Mouse (Mus musculus) neural tube, embryonic 11.5 days (tissue): Measurements from ENCODE around the gene Gm10306. TPM values are rescaled to one million over a fixed set of nuclear protein-coding genes. Genes with fewer than 3 reads are reported as not detected.

Experiments
- ATAC-seq: fragments of 200-750 bp; cut with Nextera tagmentation; 2 replicates; pipeline ENCODE4 v1.8.0; 2017; ENCODE audit warnings: moderate number of reproducible peaks, mild to moderate bottlenecking, moderate TSS enrichment, moderate library complexity; ENCODE audit not compliant: insufficient read depth, low FRiP score, low TSS enrichment
- DNase-seq: peaks from one replicate; pipeline ENCODE4 v3.0.0-alpha.2; 2015; ENCODE audit warnings: low spot score
- H3K27ac ChIP-seq: fragments of 300-500 bp; sonication (generic); 2 replicates; pipeline ENCODE4 v1.5.1; 2014; ENCODE audit warnings: low read depth, mild to moderate bottlenecking, low read length
- H3K27me3 ChIP-seq: fragments of 300-500 bp; sonication (generic); 2 replicates; pipeline ENCODE4 v1.6.1; 2014; ENCODE audit warnings: mild to moderate bottlenecking, low read length, mixed read lengths; ENCODE audit not compliant: control insufficient read depth, insufficient read depth
- H3K36me3 ChIP-seq: fragments of 300-500 bp; sonication (generic); 2 replicates; pipeline ENCODE4 v1.6.1; 2014; ENCODE audit warnings: mild to moderate bottlenecking, low read length, moderate library complexity, mixed read lengths; ENCODE audit not compliant: control insufficient read depth, insufficient read depth
- H3K4me1 ChIP-seq: fragments of 300-500 bp; sonication (generic); 2 replicates; pipeline ENCODE4 v1.6.1; 2014; ENCODE audit warnings: low read length, mixed read lengths; ENCODE audit not compliant: control insufficient read depth, insufficient read depth
- H3K4me2 ChIP-seq: fragments of 300-500 bp; sonication (generic); 2 replicates; pipeline ENCODE4 v1.6.1; 2014; ENCODE audit warnings: low read depth, mild to moderate bottlenecking, moderate library complexity
- H3K4me3 ChIP-seq: fragments of 300-500 bp; sonication (generic); 2 replicates; pipeline ENCODE4 v1.5.1; 2014; ENCODE audit warnings: low read depth, low read length
- H3K9ac ChIP-seq: fragments of 300-500 bp; sonication (generic); 2 replicates; pipeline ENCODE4 v1.6.1; 2014; ENCODE audit warnings: mild to moderate bottlenecking, low read length
- H3K9me3 ChIP-seq: fragments of 300-500 bp; sonication (generic); 2 replicates; pipeline ENCODE4 v1.6.1; 2016; ENCODE audit warnings: low read length; ENCODE audit not compliant: control insufficient read depth
- WGBS: fragments of 180-500 bp; shearing (Covaris S2); extraction: QIAGEN DNeasy Blood & Tissue Kit; methylation state at CpG from one replicate; pipeline ENCODE4 v1.1.7; 2014; 5-methylcytosine and 5-hydroxymethylcytosine counted together
- polyA plus RNA-seq: library from polyadenylated mRNA; unstranded; fragments of >200 nt; fragmentation: Nextera tagmentation; extraction: Ambion mirVana; gene quantifications from 2 replicates; pipeline ENCODE4 v1.2.1, GENCODE M21; 2014

Gm10306 gene
- polyA plus RNA-seq, 1 experiment from 2014 or later = not detected

DNA sequence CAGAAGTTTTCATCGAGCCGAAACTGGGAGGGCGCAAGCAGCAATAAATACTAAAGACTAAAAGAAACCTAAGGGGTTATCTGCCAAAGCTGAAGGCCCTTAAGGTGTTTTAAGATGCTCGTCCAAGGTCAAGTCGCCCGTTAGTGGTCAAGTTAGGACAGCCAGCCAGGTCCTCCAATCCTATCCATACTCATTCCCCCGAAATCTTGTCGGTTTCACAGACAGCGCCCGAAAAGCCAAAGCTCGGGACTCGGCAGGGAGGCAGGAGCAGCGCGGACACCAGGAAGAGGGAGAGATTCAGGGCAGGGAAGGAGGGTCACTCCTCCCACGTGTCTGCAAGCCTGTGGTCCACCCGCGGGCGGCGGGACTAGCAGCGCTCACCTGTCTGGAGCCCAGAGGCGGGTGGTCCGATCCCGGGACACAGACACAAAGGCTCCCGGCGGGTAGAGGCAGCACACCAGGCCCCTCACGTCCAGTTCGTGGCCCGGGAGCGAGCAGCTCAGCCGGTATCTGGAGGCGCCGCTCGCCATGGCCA is 46.2 kb downstream of the Gm10306 start:
- H3K4me1 ChIP-seq = 0 out of 2 replicates have a peak, but pooled peaks cover 3% of the 10 kb centered on the region
- H3K27me3 ChIP-seq = no peaks in the 10 kb centered on the region
- no peaks in the 10 kb centered on the region for H3K9me3 ChIP-seq
- WGBS = under 1% methylated on average over 33 of the region's 33 CpGs
- H3K4me3 ChIP-seq = peak overlapping the region; percentile 93
- H3K9ac ChIP-seq = peak overlapping the region; percentile 95
- H3K27ac ChIP-seq = peak overlapping the region; percentile 87
- ATAC-seq (no peak; the same call in 1 of the 2 replicates), DNase-seq (no peak)
- peak overlapping the region; percentile 38 for H3K4me2 ChIP-seq
- H3K36me3 ChIP-seq = no peaks in the 10 kb centered on the region

DNA sequence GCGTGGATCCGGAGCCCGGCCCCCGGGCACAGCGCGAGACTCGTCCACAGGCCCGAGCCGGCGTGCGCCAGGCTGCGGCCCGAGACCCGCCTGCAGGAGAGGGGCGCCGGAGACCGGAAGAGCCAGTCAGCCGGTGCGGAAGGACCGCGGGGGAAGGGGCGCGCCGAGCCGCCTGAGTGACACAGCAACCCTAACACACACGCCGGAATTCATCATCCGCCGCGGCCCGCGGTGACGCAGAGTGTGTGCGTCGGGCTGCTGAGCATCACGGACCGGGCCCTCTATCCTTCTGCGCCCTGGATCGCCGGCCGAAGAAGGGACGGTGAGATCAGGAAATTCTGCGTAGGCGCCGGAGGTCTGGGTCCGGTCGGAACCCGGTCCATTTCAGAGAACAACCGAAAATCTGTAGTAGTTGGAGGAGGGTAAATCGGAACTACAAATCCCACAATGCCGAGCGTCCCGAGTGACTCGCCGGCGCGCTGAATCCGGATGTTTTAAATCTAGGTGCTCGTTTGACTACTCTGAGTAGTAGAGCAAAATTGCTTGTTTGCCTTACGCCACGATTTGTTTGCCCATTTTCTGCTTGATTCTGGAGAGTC is 46.8 kb downstream of the Gm10306 start, which contains the start of gene Plaa:
Plaa (minus strand) TSS at position 214 of the 599 bp plus-strand sequence.
- Histone ChIP-seq H3K27ac (peak within 1 kb of the TSS; percentile 87), H3K27me3 (no peaks in the 10 kb centered on the region), H3K4me3 (peak within 1 kb of the TSS; percentile 93), H3K36me3 (no peaks in the 10 kb centered on the region), H3K4me2 (peak within 1 kb of the TSS; percentile 74), H3K4me1 (0 out of 2 replicates have a peak, but pooled peaks cover 3% of the 10 kb centered on the region), H3K9me3 (no peaks in the 10 kb centered on the region), H3K9ac (peak within 1 kb of the TSS; percentile 95)
- peak; percentile 95 for DNase-seq
- ATAC-seq = peak; percentile 98
- 0% methylated on average over 60 of the region's 61 CpGs for WGBS

DNA sequence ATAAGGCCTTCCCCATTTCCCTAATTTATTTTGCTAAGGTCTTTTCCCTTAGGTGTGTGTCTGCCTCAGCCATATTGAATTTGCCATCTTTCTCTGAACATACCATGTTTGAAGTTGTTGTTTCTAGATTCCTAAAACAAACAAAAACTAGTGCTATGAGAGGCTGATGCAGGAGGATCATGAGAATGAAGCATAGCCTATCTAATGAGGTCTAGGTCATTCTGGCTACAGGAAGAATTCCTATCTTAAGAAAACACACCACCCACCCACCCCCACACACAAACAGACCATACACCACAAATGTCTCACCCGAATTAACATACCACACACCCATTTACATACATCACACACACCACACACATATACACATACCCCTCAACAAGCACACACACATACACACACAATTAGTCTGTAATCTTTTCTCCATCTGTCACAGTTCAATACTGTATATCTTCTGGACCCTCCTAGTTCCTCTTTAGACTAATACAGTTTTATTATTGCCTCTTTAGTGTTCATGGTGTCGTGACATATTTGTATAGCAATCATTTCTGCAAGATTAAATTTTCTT is 48.2 kb downstream of the Gm10306 start:
- H3K4me1 ChIP-seq = 0 out of 2 replicates have a peak, but pooled peaks cover 3% of the 10 kb centered on the region
- no peaks in the 10 kb centered on the region for H3K9me3 ChIP-seq
- H3K9ac ChIP-seq = no peak overlapping the region
- H3K36me3 ChIP-seq = no peaks in the 10 kb centered on the region
- 94% methylated on average over 2 of the region's 2 CpGs for WGBS
- H3K27ac ChIP-seq = no peak overlapping the region
- H3K27me3 ChIP-seq = no peaks in the 10 kb centered on the region
- DNase-seq = no peak
- no peak overlapping the region for H3K4me3 ChIP-seq
- no peak for ATAC-seq
- H3K4me2 ChIP-seq = no peak overlapping the region

- H3K9me3 ChIP-seq = no peaks in the 10 kb centered on the region
- DNase-seq (no peak), ATAC-seq (no peak)
- 0 out of 2 replicates have a peak, but pooled peaks cover 3% of the 10 kb centered on the region for H3K4me1 ChIP-seq
- H3K4me3 ChIP-seq = no peak overlapping the region
- no peak overlapping the region for H3K4me2 ChIP-seq
- no peaks in the 10 kb centered on the region for H3K36me3 ChIP-seq
- H3K27ac ChIP-seq = no peak overlapping the region
- H3K27me3 ChIP-seq = no peaks in the 10 kb centered on the region
- 89% methylated on average over 2 of the region's 2 CpGs for WGBS
- no peak overlapping the region for H3K9ac ChIP-seq
These were observed 49.2 kb downstream of the Gm10306 start for GRCm38 (mm10) chr4:94605591-94605990.

Other genes starting within 250 kb of the Gm10306 start
- gene Caap1, start 250 bp downstream of the Gm10306 start, polyA plus RNA-seq = 25.8 and 29.5 TPM in 2 replicates
- 97.4 and 99.0 TPM in 2 replicates for gene Plaa, start 46.7 kb downstream of the Gm10306 start, polyA plus RNA-seq
- 57.2 and 58.2 TPM in 2 replicates for gene Ift74, start 57.9 kb downstream of the Gm10306 start, polyA plus RNA-seq
- gene Lrrc19, start 93.6 kb downstream of the Gm10306 start, polyA plus RNA-seq = 0.64 and 0.89 TPM in 2 replicates
- gene Tek, start 182.7 kb downstream of the Gm10306 start, polyA plus RNA-seq = 8.7 and 10.1 TPM in 2 replicates